Mouse (Mus musculus): ENCODE data around the gene Ddx25. TPM values are rescaled to one million over a fixed set of nuclear protein-coding genes. Genes with fewer than 3 reads are reported as not detected.
A peak's percentile ranks its signal among the peaks of the same experiment; 100 is the strongest.

The Ddx25 gene
- polyA plus RNA-seq, 1 experiment from 2014 or later, result 21.6 TPM

- H3K27ac ChIP-seq (ENCODE audit: low read length), result no peak overlapping the region
- H3K4me3 ChIP-seq (replicated peaks; ENCODE audit: low read length), result no peak overlapping the region
- H3K4me2 ChIP-seq (ENCODE audit: low read length), result no peak overlapping the region
- WGBS, result 89% methylated on average over 14 of the region's 14 CpGs
- no peaks in the 10 kb centered on the region for H3K9me3 ChIP-seq (ENCODE audit: control insufficient read depth, low read length)
- no peaks in the 10 kb centered on the region for H3K27me3 ChIP-seq (replicated peaks; ENCODE audit: control insufficient read depth, insufficient read depth, low read length)
- peaks cover 12% of the 10 kb centered on the region for H3K4me1 ChIP-seq (replicated peaks; ENCODE audit: control insufficient read depth, insufficient read depth, low read length)
- ATAC-seq, result no peak
- H3K9ac ChIP-seq (replicated peaks; ENCODE audit: low read depth, low read length), result no peak overlapping the region
- H3K36me3 ChIP-seq (ENCODE audit: control insufficient read depth, insufficient read depth), result peaks cover 12% of the 10 kb centered on the region
Measured at GRCm38 (mm10) chr9:35543099-35543860, 15.0 kb downstream of the Ddx25 start.

DNA sequence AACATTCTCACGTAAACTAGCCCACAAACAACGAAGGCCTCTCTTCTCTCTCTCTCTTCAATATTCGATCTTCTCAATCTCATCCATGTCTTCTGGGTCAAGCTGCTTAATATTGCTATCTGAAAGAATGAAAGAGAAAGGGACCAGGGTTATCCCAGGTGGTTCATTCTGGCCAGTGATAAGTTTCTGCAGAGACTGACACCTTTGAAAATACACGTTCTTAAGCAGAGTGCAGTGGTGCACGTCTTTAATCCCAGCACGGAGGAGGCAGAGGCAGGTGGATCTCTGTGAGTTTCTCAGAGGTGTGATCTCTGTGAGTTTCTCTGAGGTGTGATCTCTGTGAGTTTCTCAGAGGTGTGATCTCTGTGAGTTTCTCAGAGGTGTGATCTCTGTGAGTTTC is 16.4 kb downstream of the Ddx25 start:
- Histone ChIP-seq H3K27ac (ENCODE audit: low read length) (no peak overlapping the region), H3K36me3 (ENCODE audit: control insufficient read depth, insufficient read depth) (peaks cover 12% of the 10 kb centered on the region; the same call in 1 of the 2 replicates), H3K27me3 (replicated peaks; ENCODE audit: control insufficient read depth, insufficient read depth, low read length) (no peaks in the 10 kb centered on the region), H3K9me3 (ENCODE audit: control insufficient read depth, low read length) (no peaks in the 10 kb centered on the region), H3K9ac (replicated peaks; ENCODE audit: low read depth, low read length) (no peak overlapping the region), H3K4me1 (replicated peaks; ENCODE audit: control insufficient read depth, insufficient read depth, low read length) (peaks cover 12% of the 10 kb centered on the region), H3K4me3 (replicated peaks; ENCODE audit: low read length) (no peak overlapping the region), H3K4me2 (ENCODE audit: low read length) (no peak overlapping the region)
- 79% methylated on average over 6 of the region's 6 CpGs for WGBS
- ATAC-seq, result no peak

DNA sequence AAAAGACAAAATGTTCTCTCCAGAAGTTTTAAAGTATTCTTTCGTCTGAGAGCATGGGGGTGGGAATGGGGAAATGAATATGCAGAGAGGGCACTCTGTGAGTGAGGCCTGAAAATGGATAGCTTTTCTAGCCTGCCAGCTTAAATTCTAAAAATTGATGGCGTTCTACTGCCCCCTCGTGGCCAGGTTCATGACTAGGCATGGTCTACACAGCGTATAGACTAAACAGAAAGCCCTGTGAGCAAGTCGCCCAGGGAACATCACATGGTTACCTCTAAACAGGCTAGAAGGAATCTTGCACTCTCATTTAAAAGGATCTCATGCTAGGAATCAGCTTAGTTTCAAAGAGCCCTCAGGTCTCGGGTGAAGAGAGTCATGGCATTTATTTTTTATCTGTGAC is 16.8 kb downstream of the Ddx25 start:
- Histone ChIP-seq H3K4me2 (ENCODE audit: low read length) (no peak overlapping the region), H3K9ac (replicated peaks; ENCODE audit: low read depth, low read length) (no peak overlapping the region), H3K27ac (ENCODE audit: low read length) (no peak overlapping the region), H3K36me3 (ENCODE audit: control insufficient read depth, insufficient read depth) (peaks cover 12% of the 10 kb centered on the region; the same call in 1 of the 2 replicates), H3K9me3 (ENCODE audit: control insufficient read depth, low read length) (no peaks in the 10 kb centered on the region), H3K4me1 (replicated peaks; ENCODE audit: control insufficient read depth, insufficient read depth, low read length) (peaks cover 12% of the 10 kb centered on the region), H3K4me3 (replicated peaks; ENCODE audit: low read length) (no peak overlapping the region), H3K27me3 (replicated peaks; ENCODE audit: control insufficient read depth, insufficient read depth, low read length) (no peaks in the 10 kb centered on the region)
- 9% methylated on average over 6 of the region's 6 CpGs for WGBS
- ATAC-seq, result peak; percentile 80

DNA sequence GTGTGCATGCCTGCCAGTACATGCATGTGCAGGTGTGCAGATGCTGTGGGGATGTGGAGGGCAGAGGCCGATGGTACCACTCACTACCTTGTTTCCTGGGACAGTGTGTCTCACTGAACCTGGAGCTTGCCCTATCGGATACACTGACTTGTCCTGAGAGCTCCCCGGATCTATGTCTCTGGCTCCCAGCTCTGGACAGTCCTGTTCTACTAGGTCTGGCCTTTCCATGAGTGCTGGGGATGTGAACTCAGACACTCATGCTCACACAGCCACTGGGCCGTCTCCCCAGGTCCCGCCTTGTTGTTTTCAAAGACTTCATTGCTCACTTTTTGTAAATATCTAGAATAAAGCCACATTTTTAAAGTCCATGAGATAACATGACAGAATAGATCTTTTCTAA is 17.3 kb downstream of the Ddx25 start:
- H3K9ac ChIP-seq (replicated peaks; ENCODE audit: low read depth, low read length), result no peak overlapping the region
- peaks cover 12% of the 10 kb centered on the region for H3K4me1 ChIP-seq (replicated peaks; ENCODE audit: control insufficient read depth, insufficient read depth, low read length)
- 0 out of 2 replicates have a peak, but pooled peaks have one; percentile 7 for ATAC-seq
- no peaks in the 10 kb centered on the region for H3K9me3 ChIP-seq (ENCODE audit: control insufficient read depth, low read length)
- H3K4me2 ChIP-seq (ENCODE audit: low read length), result no peak overlapping the region
- no peak overlapping the region for H3K27ac ChIP-seq (ENCODE audit: low read length)
- peaks cover 12% of the 10 kb centered on the region; the same call in 1 of the 2 replicates for H3K36me3 ChIP-seq (ENCODE audit: control insufficient read depth, insufficient read depth)
- H3K4me3 ChIP-seq (replicated peaks; ENCODE audit: low read length), result no peak overlapping the region
- WGBS, result 85% methylated on average over 5 of the region's 5 CpGs
- H3K27me3 ChIP-seq (replicated peaks; ENCODE audit: control insufficient read depth, insufficient read depth, low read length), result no peaks in the 10 kb centered on the region

- peaks cover 12% of the 10 kb centered on the region for H3K4me1 ChIP-seq (replicated peaks; ENCODE audit: control insufficient read depth, insufficient read depth, low read length)
- no peaks in the 10 kb centered on the region for H3K9me3 ChIP-seq (ENCODE audit: control insufficient read depth, low read length)
- no peak overlapping the region for H3K27ac ChIP-seq (ENCODE audit: low read length)
- ATAC-seq, result 0 out of 2 replicates have a peak, but pooled peaks have one; percentile 17
- no peak overlapping the region for H3K9ac ChIP-seq (replicated peaks; ENCODE audit: low read depth, low read length)
- no peak overlapping the region for H3K4me3 ChIP-seq (replicated peaks; ENCODE audit: low read length)
- no peak overlapping the region for H3K4me2 ChIP-seq (ENCODE audit: low read length)
- no peaks in the 10 kb centered on the region for H3K27me3 ChIP-seq (replicated peaks; ENCODE audit: control insufficient read depth, insufficient read depth, low read length)
- WGBS, result 72% methylated on average over 13 of the region's 13 CpGs
- peaks cover 7% of the 10 kb centered on the region; the same call in 1 of the 2 replicates for H3K36me3 ChIP-seq (ENCODE audit: control insufficient read depth, insufficient read depth)
Measured at GRCm38 (mm10) chr9:35539001-35539750, 19.2 kb downstream of the Ddx25 start.

DNA sequence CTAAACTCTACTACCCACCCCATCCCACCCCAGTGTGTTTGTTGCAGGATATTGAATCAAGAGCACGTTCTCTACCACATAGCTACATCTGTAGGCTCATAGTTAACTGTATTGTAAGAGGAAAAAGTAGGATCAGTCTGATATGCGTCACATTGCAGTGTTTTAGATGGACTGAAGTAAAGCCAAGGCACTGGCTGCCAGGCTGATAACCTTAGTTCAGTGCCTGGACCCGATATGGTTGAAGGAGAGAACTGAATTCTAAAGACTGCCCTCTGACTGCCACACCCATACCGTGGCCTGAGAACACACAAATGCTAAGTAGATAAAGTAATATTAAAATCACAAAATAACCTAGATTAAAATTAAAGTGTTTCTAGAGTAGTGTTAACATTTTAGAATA is 22.5 kb downstream of the Ddx25 start:
- Histone ChIP-seq H3K4me3 (replicated peaks; ENCODE audit: low read length) (no peak overlapping the region), H3K4me2 (ENCODE audit: low read length) (no peak overlapping the region), H3K9ac (replicated peaks; ENCODE audit: low read depth, low read length) (no peak overlapping the region), H3K4me1 (replicated peaks; ENCODE audit: control insufficient read depth, insufficient read depth, low read length) (peaks cover 12% of the 10 kb centered on the region), H3K27ac (ENCODE audit: low read length) (no peak overlapping the region), H3K9me3 (ENCODE audit: control insufficient read depth, low read length) (no peaks in the 10 kb centered on the region), H3K27me3 (replicated peaks; ENCODE audit: control insufficient read depth, insufficient read depth, low read length) (no peaks in the 10 kb centered on the region), H3K36me3 (ENCODE audit: control insufficient read depth, insufficient read depth) (0 out of 2 replicates have a peak, but pooled peaks cover under 1% of the 10 kb centered on the region)
- no peak for ATAC-seq
- 81% methylated on average over 4 of the region's 4 CpGs for WGBS

- Histone ChIP-seq H3K4me2 (ENCODE audit: low read length) (no peak overlapping the region), H3K4me3 (replicated peaks; ENCODE audit: low read length) (no peak overlapping the region), H3K9me3 (ENCODE audit: control insufficient read depth, low read length) (no peaks in the 10 kb centered on the region), H3K27ac (ENCODE audit: low read length) (no peak overlapping the region), H3K36me3 (ENCODE audit: control insufficient read depth, insufficient read depth) (no peaks in the 10 kb centered on the region), H3K9ac (replicated peaks; ENCODE audit: low read depth, low read length) (no peak overlapping the region), H3K27me3 (replicated peaks; ENCODE audit: control insufficient read depth, insufficient read depth, low read length) (no peaks in the 10 kb centered on the region), H3K4me1 (replicated peaks; ENCODE audit: control insufficient read depth, insufficient read depth, low read length) (peaks cover 12% of the 10 kb centered on the region)
- peak; percentile 87 for ATAC-seq
- 3% methylated on average over 2 of the region's 2 CpGs for WGBS
Measured at GRCm38 (mm10) chr9:35535110-35535509, 23.2 kb downstream of the Ddx25 start.

DNA sequence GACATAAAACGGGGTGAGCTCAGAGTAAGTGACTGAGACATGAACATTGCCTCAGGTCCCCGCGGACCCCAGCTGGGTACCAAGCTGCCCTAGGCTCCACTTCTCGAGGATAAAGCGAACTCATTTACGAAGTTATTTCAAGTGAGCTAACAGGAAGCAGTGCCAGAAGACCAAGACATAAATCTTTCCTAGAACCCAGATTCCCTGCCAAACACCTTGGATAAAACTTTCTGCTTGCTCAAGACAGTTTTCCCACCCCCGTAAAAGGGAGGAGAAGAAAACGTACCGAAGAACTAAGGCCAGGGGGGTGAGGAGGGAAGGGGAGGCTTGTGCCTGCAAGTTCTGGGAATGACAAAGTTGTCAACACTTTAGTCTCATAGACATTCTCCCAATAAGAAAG is 25.1 kb downstream of the Ddx25 start:
- Histone ChIP-seq H3K27me3 (replicated peaks; ENCODE audit: control insufficient read depth, insufficient read depth, low read length) (no peaks in the 10 kb centered on the region), H3K4me3 (replicated peaks; ENCODE audit: low read length) (no peak overlapping the region), H3K4me2 (ENCODE audit: low read length) (no peak overlapping the region), H3K36me3 (ENCODE audit: control insufficient read depth, insufficient read depth) (no peaks in the 10 kb centered on the region), H3K27ac (ENCODE audit: low read length) (no peak overlapping the region), H3K4me1 (replicated peaks; ENCODE audit: control insufficient read depth, insufficient read depth, low read length) (no peaks in the 10 kb centered on the region; the same call in 1 of the 2 replicates), H3K9me3 (ENCODE audit: control insufficient read depth, low read length) (no peaks in the 10 kb centered on the region), H3K9ac (replicated peaks; ENCODE audit: low read depth, low read length) (no peak overlapping the region)
- WGBS, result 74% methylated on average over 9 of the region's 9 CpGs
- no peak for ATAC-seq

DNA sequence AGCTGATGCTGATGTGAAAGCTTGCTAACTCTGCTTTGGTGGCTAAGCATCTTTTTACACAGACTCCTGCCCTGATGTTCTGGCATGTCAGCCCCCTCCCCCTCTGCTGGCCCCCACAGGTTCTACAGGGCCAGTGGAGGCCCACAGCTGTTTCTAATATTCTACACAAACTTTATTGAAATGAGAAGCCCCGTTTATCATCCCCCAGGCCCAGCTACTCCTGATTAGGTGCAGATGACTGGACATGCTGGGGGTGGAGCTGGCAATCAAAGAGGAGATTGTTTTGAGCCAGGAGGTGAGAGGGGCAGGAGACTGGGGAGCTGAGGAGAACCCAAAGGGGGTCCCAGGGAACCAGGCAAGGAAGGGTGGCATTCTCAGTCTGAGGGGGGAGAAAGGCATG is 28.5 kb downstream of the Ddx25 start:
- 11% methylated on average over 1 of the region's 1 CpGs for WGBS

More for the DNA sequence above, 28.5 kb downstream of the Ddx25 start:
- Histone ChIP-seq H3K27ac (ENCODE audit: low read length) (no peak overlapping the region), H3K27me3 (replicated peaks; ENCODE audit: control insufficient read depth, insufficient read depth, low read length) (no peaks in the 10 kb centered on the region), H3K36me3 (ENCODE audit: control insufficient read depth, insufficient read depth) (no peaks in the 10 kb centered on the region), H3K4me1 (replicated peaks; ENCODE audit: control insufficient read depth, insufficient read depth, low read length) (no peaks in the 10 kb centered on the region), H3K9ac (replicated peaks; ENCODE audit: low read depth, low read length) (no peak overlapping the region), H3K9me3 (ENCODE audit: control insufficient read depth, low read length) (no peaks in the 10 kb centered on the region), H3K4me3 (replicated peaks; ENCODE audit: low read length) (no peak overlapping the region), H3K4me2 (ENCODE audit: low read length) (no peak overlapping the region)
- ATAC-seq, result no peak

All from forebrain, embryonic 16.5 days (tissue).